Mouse (Mus musculus): Measurements from ENCODE around the gene 2900026A02Rik. TPM values are rescaled to one million over a fixed set of nuclear protein-coding genes. Genes with fewer than 3 reads are reported as not detected.

The 2900026A02Rik gene
- total RNA-seq, 4 experiments from 2014 or later, result 13.5 to 20.0 (median 15.7) TPM

GRCm38 (mm10) chr5:113173318-113173717 is 47.7 kb downstream of the 2900026A02Rik start:
- no peak for DNase-seq

GRCm38 (mm10) chr5:113171968-113172578 is 49.0 kb downstream of the 2900026A02Rik start:
- no peak for DNase-seq

GRCm38 (mm10) chr5:113170064-113170754 is 50.8 kb downstream of the 2900026A02Rik start:
- DNase-seq, result no peak

- DNase-seq, result no peak
Observed at GRCm38 (mm10) chr5:113167733-113168132, 53.3 kb downstream of the 2900026A02Rik start.

GRCm38 (mm10) chr5:113165481-113165880 is 55.6 kb downstream of the 2900026A02Rik start:
- DNase-seq, result no peak

- DNase-seq, result peak; percentile 91
Observed at GRCm38 (mm10) chr5:113164873-113165441, 56.1 kb downstream of the 2900026A02Rik start.

- peak; percentile 86 for DNase-seq
Observed at GRCm38 (mm10) chr5:113164448-113164847, 56.6 kb downstream of the 2900026A02Rik start.

GRCm38 (mm10) chr5:113163116-113163515 is 57.9 kb downstream of the 2900026A02Rik start:
- peak; percentile 53 for DNase-seq

GRCm38 (mm10) chr5:113162699-113163098 is 58.3 kb downstream of the 2900026A02Rik start:
- DNase-seq, result no peak

- DNase-seq, result no peak
Observed at GRCm38 (mm10) chr5:113161576-113161975, 59.5 kb downstream of the 2900026A02Rik start.

GRCm38 (mm10) chr5:113160320-113160719 is 60.7 kb downstream of the 2900026A02Rik start:
- DNase-seq, result no peak

- DNase-seq, result no peak
Observed at GRCm38 (mm10) chr5:113158759-113159355, 62.2 kb downstream of the 2900026A02Rik start.

- DNase-seq, result no peak
Observed at GRCm38 (mm10) chr5:113157588-113157987, 63.4 kb downstream of the 2900026A02Rik start.

- DNase-seq, result no peak
Observed at GRCm38 (mm10) chr5:113157006-113157405, 64.0 kb downstream of the 2900026A02Rik start.

- peak; percentile 58 for DNase-seq
Observed at GRCm38 (mm10) chr5:113155133-113155532, 65.9 kb downstream of the 2900026A02Rik start.

GRCm38 (mm10) chr5:113154441-113154840 is 66.6 kb downstream of the 2900026A02Rik start:
- DNase-seq, result no peak

GRCm38 (mm10) chr5:113153508-113153830 is 67.6 kb downstream of the 2900026A02Rik start:
- DNase-seq, result no peak

- no peak for DNase-seq
Observed at GRCm38 (mm10) chr5:113152663-113153507, 68.2 kb downstream of the 2900026A02Rik start.

- no peak for DNase-seq
Observed at GRCm38 (mm10) chr5:113151554-113152103, 69.4 kb downstream of the 2900026A02Rik start.

- DNase-seq, result no peak
Observed at GRCm38 (mm10) chr5:113150871-113151553, 70.0 kb downstream of the 2900026A02Rik start.

GRCm38 (mm10) chr5:113149052-113149451 is 72.0 kb downstream of the 2900026A02Rik start:
- no peak for DNase-seq

Data from adrenal gland, adult 8-10 months (tissue).